Mouse (Mus musculus) embryonic facial prominence, embryonic 11.5 days (tissue): Measurements from ENCODE around the gene Fabp3. TPM values are rescaled to one million over a fixed set of nuclear protein-coding genes. Genes with fewer than 3 reads are reported as not detected.

Experiments
- polyA plus RNA-seq: library from polyadenylated mRNA; unstranded; fragments of >200 nt; fragmentation: Nextera tagmentation; extraction: Ambion mirVana; gene quantifications from 2 replicates; pipeline ENCODE4 v1.2.1, GENCODE M21; 2014

Fabp3 gene
- polyA plus RNA-seq, 1 experiment from 2014 or later, result 12.4 TPM

Other genes starting within 250 kb of the Fabp3 start
- 67.8 and 72.6 TPM in 2 replicates for gene Pef1, start 206.0 kb upstream of the Fabp3 start, polyA plus RNA-seq
- gene Hcrtr1, start 169.2 kb upstream of the Fabp3 start, polyA plus RNA-seq, result 0.11 and 0.31 TPM in 2 replicates
- gene Tinagl1, start 133.5 kb upstream of the Fabp3 start, polyA plus RNA-seq, result 6.4 and 8.2 TPM in 2 replicates
- gene Gm853, start 86.2 kb upstream of the Fabp3 start, polyA plus RNA-seq, result not detected in 2 replicates
- 82.7 and 98.5 TPM in 2 replicates for gene Serinc2, start 29.4 kb upstream of the Fabp3 start, polyA plus RNA-seq
- gene Gm10570, start 79 bp downstream of the Fabp3 start, polyA plus RNA-seq, result 0.46 TPM in 1 of 2 replicates, not detected in the other
- 85.4 and 93.1 TPM in 2 replicates for gene Zcchc17, start 51.3 kb downstream of the Fabp3 start, polyA plus RNA-seq
- gene Snrnp40, start 51.5 kb downstream of the Fabp3 start, polyA plus RNA-seq, result 209 and 213 TPM in 2 replicates